Mouse (Mus musculus): ENCODE measurements around the gene Pira2. TPM values are rescaled to one million over a fixed set of nuclear protein-coding genes. Genes with fewer than 3 reads are reported as not detected.
"Not testable (repeated sequence)": the region's sequence is repeated elsewhere in the genome, so short reads cannot be mapped to it uniquely, and the experiment has no call there.

Gene Pira2
- total RNA-seq (2021): under 1 TPM in 1 of 2 experiments, not detected in 1; 0.16 TPM
- long read RNA-seq, experiment 1: 0 reads
- long read RNA-seq, experiment 2: 0 reads

DNA sequence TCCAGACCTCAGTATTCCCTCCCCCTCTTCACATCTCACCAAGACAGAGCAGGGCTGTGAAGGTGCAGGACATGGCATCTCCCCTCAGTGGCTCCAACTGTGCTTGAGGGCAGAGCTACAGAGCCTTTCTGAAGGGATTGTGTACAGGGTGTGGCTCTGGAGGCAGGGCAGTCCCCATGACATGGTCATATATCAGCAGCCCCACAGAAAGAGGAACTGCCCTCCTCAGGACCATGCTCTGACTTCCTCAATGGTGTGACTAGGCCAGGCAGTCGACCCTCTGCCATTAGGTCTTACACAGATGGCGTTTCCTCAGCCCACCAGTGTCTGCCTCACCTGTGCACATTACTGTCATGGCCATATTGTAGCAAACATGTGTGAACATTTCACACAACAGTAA, at the start of gene Pira2:
Pira2 (minus strand) TSS at position 101 of the 400 bp plus-strand sequence.
- DNase-seq (ENCODE audit: low spot score in 2 of 2): not testable (repeated sequence)

DNA sequence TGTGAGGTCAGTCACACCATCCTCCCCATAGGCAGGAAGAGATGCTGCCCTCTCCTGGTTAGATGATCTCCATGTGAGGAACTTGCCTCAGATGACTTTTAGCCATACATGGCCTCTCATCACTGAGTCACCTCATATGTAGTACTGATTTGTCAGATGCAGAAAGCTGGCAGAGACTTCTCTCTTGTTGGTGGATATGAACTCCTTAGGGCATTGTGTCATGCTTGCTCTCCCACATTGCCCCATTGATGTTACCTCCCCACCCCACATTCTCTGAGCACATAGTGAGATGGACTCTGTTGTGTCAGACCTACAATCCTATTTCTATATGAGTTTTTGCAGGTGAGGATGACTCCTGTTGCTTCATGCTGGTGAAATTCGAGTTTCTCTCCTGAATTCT, 30.2 kb upstream of the Pira2 start:
- not testable (repeated sequence) for DNase-seq (ENCODE audit: low spot score in 2 of 2)

DNA sequence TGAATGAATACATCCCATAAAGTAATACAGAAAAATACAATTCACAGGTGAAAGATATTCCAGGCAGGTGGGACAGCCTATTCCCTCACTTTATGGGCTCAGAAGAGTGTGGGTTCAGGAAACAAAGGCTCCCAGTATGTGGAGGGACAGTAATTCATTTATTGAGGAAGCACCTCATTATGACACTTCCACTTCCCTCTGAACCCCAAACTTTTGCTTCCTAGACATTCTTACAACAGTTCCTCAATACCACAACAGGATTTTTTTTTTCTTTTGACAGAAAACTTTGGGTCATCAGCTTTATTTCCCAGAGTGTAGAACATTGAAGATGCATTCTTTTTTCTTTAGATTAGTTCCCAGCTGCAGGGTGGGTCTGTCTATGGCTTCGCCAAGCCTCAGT, 7.0 kb downstream of the Pira2 start:
- DNase-seq (ENCODE audit: low spot score in 2 of 2): not testable (repeated sequence)

DNA sequence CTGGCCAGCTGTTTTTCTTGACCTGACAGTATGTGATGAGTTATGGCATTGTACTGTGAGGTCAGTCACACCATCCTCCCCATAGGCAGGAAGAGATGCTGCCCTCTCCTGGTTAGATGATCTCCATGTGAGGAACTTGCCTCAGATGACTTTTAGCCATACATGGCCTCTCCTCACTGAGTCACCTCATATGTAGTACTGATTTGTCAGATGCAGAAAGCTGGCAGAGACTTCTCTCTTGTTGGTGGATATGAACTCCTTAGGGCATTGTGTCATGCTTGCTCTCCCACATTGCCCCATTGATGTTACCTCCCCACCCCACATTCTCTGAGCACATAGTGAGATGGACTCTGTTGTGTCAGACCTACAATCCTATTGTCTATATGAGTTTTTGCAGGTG, 14.2 kb downstream of the Pira2 start:
- not testable (repeated sequence) for DNase-seq (ENCODE audit: low spot score in 2 of 2)

DNA sequence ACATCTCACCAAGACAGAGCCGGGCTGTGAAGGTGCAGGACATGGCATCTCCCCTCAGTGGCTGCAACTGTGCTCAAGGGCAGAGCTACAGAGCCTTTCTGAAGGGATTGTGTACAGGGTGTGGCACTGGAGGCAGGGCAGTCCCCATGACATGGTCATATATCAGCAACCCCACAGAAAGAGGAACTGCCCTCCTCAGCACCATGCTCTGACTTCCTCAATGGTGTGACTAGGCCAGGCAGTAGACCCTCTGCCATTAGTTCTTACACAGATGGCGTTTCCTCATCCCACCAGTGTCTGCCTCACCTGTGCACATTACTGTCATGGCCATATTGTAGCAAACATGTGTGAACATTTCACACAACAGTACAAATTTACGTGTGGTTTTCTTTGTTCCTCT, 19.3 kb downstream of the Pira2 start, which contains the start of gene Gm15448:
Gm15448 (minus strand) TSS at position 89 of the 400 bp plus-strand sequence.
- DNase-seq (ENCODE audit: low spot score in 2 of 2): not testable (repeated sequence)

DNA sequence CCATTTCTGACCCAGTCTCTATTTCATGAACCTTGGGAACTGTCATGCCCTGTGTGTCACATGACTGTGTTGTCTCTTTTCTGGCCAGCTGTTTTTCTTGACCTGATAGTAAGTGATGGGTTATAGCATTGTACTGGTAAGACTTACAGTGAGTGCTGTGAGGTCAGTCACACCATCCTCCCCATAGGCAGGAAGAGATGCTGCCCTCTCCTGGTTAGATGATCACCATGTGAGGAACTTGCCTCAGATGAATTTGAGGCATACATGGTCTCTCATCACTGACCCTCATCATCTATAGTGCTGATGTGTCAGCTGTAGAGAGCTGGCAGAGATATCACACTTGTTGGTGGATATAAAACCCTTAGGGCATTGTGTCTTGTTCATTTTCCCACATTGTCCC, 32.9 kb downstream of the Pira2 start:
- DNase-seq (ENCODE audit: low spot score in 2 of 2): not testable (repeated sequence)

DNA sequence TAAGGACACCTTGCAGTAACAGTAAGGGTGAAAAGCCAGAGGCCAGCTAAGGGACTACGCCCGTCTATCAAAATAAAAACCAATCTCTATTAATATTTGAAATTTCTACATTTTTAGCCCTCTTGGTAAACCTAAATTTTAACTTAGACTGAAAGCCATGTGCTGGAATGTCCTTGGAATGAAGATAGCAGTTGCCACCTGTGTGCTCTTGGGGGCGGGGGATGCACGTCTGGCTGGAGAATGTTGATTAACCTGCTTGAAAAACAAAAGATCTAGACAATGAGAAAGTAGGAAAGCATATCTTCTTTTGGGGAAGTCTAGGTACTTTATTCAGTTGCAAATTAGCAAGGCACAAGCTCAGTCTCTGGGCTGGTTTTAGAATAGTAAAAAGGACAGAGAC, 41.9 kb downstream of the Pira2 start:
- DNase-seq (ENCODE audit: low spot score in 2 of 2): not testable (repeated sequence)

DNA sequence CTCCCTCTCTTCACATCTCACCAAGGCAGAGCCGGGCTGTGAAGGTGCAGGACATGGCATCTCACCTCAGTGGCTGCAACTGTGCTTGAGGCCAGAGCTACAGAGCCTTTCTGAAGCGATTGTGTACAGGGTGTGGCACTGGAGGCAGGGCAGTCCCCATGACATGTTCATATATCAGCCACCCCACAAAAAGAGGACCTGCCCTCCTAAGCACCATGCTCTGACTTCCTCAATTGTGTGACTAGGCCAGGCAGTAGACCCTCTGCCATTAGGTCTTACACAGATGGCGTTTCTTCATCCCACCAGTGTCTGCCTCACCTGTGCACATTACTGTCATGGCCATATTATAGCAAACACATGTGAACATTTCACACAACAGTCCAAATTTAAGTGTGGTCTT, 44.9 kb downstream of the Pira2 start:
- DNase-seq (ENCODE audit: low spot score in 2 of 2): not testable (repeated sequence)

DNA sequence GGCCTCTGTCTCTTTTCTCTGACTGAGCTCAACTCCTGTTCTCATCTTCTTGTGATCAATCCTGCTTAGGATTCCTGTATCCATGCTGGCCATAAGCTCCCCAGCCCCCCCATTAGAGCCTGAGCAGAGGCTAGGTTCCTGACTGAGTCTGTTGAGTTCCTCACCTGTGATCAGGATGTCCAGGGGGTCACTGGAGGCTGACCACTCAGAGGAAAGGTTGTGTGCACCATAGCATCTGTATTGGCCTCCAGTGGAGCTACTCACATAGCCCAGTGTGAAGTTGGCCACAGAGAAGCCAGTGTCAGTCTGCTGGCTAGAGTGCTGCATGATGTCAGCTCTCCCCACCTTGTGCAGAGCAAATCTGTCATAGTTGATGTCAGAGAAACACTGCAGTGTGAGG, 48.6 kb downstream of the Pira2 start:
- not testable (repeated sequence) for DNase-seq (ENCODE audit: low spot score in 2 of 2)

Other genes with a start within 250 kb of the Pira2 start
- gene Oscar, start 228.9 kb downstream of the Pira2 start, total RNA-seq (2021): 1 to 10 TPM in 1 of 2 experiments, under 1 TPM in 1; 0.87 to 1.1 TPM
- gene Ndufa3, start 227.7 kb downstream of the Pira2 start, total RNA-seq (2021): 100 to 1,000 TPM; 543 to 558 TPM
- 10 to 100 TPM; 37.0 to 39.4 TPM for gene Tfpt, start 215.1 kb downstream of the Pira2 start, total RNA-seq (2021)
- gene Prpf31, start 215.1 kb downstream of the Pira2 start, total RNA-seq (2021): 10 to 100 TPM; 53.0 to 55.2 TPM
- gene Cnot3, start 199.8 kb downstream of the Pira2 start, total RNA-seq (2021): 10 to 100 TPM; 48.4 to 59.5 TPM
- gene Leng1, start 179.2 kb downstream of the Pira2 start, total RNA-seq (2021): 1 to 10 TPM; 6.7 to 6.8 TPM
- gene Tmc4, start 167.5 kb downstream of the Pira2 start, total RNA-seq (2021): 10 to 100 TPM in 1 of 2 experiments, 1 to 10 TPM in 1; 7.9 to 10.8 TPM
- 10 to 100 TPM; 78.5 to 90.0 TPM for gene Tsen34, start 152.2 kb downstream of the Pira2 start, total RNA-seq (2021)
- gene Mboat7, start 151.5 kb downstream of the Pira2 start, total RNA-seq (2021): 100 to 1,000 TPM; 226 to 235 TPM
- gene Rps9, start 141.1 kb downstream of the Pira2 start, total RNA-seq (2021): 100 to 1,000 TPM; 337 to 359 TPM
- gene Pirb, start 124.7 kb downstream of the Pira2 start, total RNA-seq (2021): under 1 TPM; 0.21 to 0.37 TPM
- gene Gm15448, start 19.4 kb downstream of the Pira2 start, total RNA-seq (2021): not detected
- gene Gm14548, start 53.1 kb upstream of the Pira2 start, total RNA-seq (2021): not detected
- gene Lilra6, start 70.5 kb upstream of the Pira2 start, total RNA-seq (2021): under 1 TPM in 1 of 2 experiments, not detected in 1; 0.16 TPM
- gene Lair1, start 218.2 kb upstream of the Pira2 start, total RNA-seq (2021): 1 to 10 TPM; 5.9 to 7.1 TPM

All from left cerebral cortex, adult 18-20 months (tissue).